Mouse (Mus musculus) limb, embryonic 14.5 days (tissue): ENCODE results near the gene H13. TPM values are rescaled to one million over a fixed set of nuclear protein-coding genes. Genes with fewer than 3 reads are reported as not detected.

Source experiments
- ATAC-seq: fragments of 200-750 bp; cut with Nextera tagmentation; 2 replicates; pipeline ENCODE4 v1.8.0; 2017; ENCODE audit warnings: low read depth, moderate number of reproducible peaks, moderate TSS enrichment; ENCODE audit not compliant: low FRiP score
- DNase-seq: peaks from one replicate; pipeline ENCODE4 v3.0.0-alpha.2; 2015; ENCODE audit warnings: low spot score
- H3K27ac ChIP-seq: fragments of 300-500 bp; sonication (generic); replicated peaks from 2 replicates; pipeline ENCODE4 v1.5.1; 2014; ENCODE audit warnings: low read depth, mild to moderate bottlenecking, low read length, moderate library complexity, mixed read lengths
- H3K27me3 ChIP-seq: fragments of 300-500 bp; sonication (generic); 2 replicates; pipeline ENCODE4 v1.6.1; 2014; ENCODE audit warnings: low read length, mixed read lengths; ENCODE audit not compliant: control insufficient read depth, insufficient read depth
- H3K36me3 ChIP-seq: fragments of 300-500 bp; sonication (generic); 2 replicates; pipeline ENCODE4 v1.6.1; 2014; ENCODE audit warnings: mild to moderate bottlenecking, low read length, moderate library complexity, mixed read lengths; ENCODE audit not compliant: control insufficient read depth, insufficient read depth
- H3K4me1 ChIP-seq: fragments of 300-500 bp; sonication (generic); 2 replicates; pipeline ENCODE4 v1.6.1; 2014; ENCODE audit warnings: antibody characterized with exemption, low read length, mixed read lengths; ENCODE audit not compliant: control insufficient read depth, insufficient read depth
- H3K4me2 ChIP-seq: fragments of 300-500 bp; sonication (generic); replicated peaks from 2 replicates; pipeline ENCODE4 v1.6.1; 2014; ENCODE audit warnings: low read depth, mild to moderate bottlenecking, low read length, moderate library complexity; ENCODE audit not compliant: severe bottlenecking
- H3K4me3 ChIP-seq: fragments of 300-500 bp; sonication (generic); replicated peaks from 2 replicates; pipeline ENCODE4 v1.5.1; 2014; ENCODE audit warnings: low read length
- H3K9ac ChIP-seq: fragments of 300-500 bp; sonication (generic); 2 replicates; pipeline ENCODE4 v1.6.1; 2014; ENCODE audit warnings: mild to moderate bottlenecking, low read depth, low read length, moderate library complexity; ENCODE audit not compliant: severe bottlenecking
- H3K9me3 ChIP-seq: fragments of 300-500 bp; sonication (generic); 2 replicates; pipeline ENCODE4 v1.6.1; 2016; ENCODE audit warnings: low read length; ENCODE audit not compliant: control insufficient read depth
- POLR2A ChIP-seq: fragments of 200-500 bp; IDR thresholded peaks from 2 replicates; pipeline ENCODE4 v1.8.0; 2012; ENCODE audit warnings: inconsistent platforms, mild to moderate bottlenecking, moderate library complexity, borderline replicate concordance; ENCODE audit not compliant: insufficient read depth, insufficient read length; ENCODE audit errors: extremely low read depth
- WGBS: fragments of 180-500 bp; shearing (Covaris S2); extraction: QIAGEN DNeasy Blood & Tissue Kit; methylation state at CpG from one replicate; pipeline ENCODE4 v1.1.7; 2014; 5-methylcytosine and 5-hydroxymethylcytosine counted together
- polyA plus RNA-seq, 2 experiments: library from polyadenylated mRNA; depleted of rRNA in 1 of 2; stranded (reverse) in 1 of 2; unstranded in 1 of 2; fragments of >200 nt; fragmentation: Nextera tagmentation in 1 of 2; extraction: Ambion mirVana in 1 of 2; gene quantifications; 2 replicates each; pipeline versions ENCODE4 v1.2.1 to v1.2.3; 2012 to 2014

H13 gene
- polyA plus RNA-seq, 2 experiments = 148 to 151 TPM

- Histone ChIP-seq H3K4me1 (peaks cover 3% of the 10 kb centered on the region), H3K9ac (peak overlapping the region; percentile 25; the same call in 1 of the 2 replicates), H3K4me3 (no peak overlapping the region), H3K4me2 (peak overlapping the region; percentile 24; the same call in 1 of the 2 replicates), H3K27ac (no peak overlapping the region), H3K27me3 (no peaks in the 10 kb centered on the region), H3K36me3 (peaks cover 71% of the 10 kb centered on the region), H3K9me3 (no peaks in the 10 kb centered on the region)
- ATAC-seq (peak; percentile 60), DNase-seq (peak; percentile 82)
- 17% methylated on average over 9 of the region's 9 CpGs for WGBS
- TF ChIP-seq POLR2A = 0 out of 2 replicates have a peak, but pooled peaks have one; percentile 16
Observed at GRCm38 (mm10) chr2:152693233-152693632, 24.0 kb downstream of the H13 start.

GRCm38 (mm10) chr2:152693735-152694134, 24.5 kb downstream of the H13 start:
- WGBS = 79% methylated on average over 13 of the region's 13 CpGs
- Histone ChIP-seq H3K4me3 (no peak overlapping the region), H3K4me1 (peaks cover 3% of the 10 kb centered on the region), H3K27me3 (no peaks in the 10 kb centered on the region), H3K9ac (peak overlapping the region; percentile 25; the same call in 1 of the 2 replicates), H3K4me2 (peak overlapping the region; percentile 24; the same call in 1 of the 2 replicates), H3K27ac (no peak overlapping the region), H3K36me3 (peaks cover 71% of the 10 kb centered on the region), H3K9me3 (no peaks in the 10 kb centered on the region)
- TF ChIP-seq POLR2A = no peak
- no peak for ATAC-seq
- no peak for DNase-seq

GRCm38 (mm10) chr2:152694708-152695107, 25.4 kb downstream of the H13 start:
- no peak overlapping the region for H3K4me2 ChIP-seq
- peaks cover 3% of the 10 kb centered on the region for H3K4me1 ChIP-seq
- peaks cover 71% of the 10 kb centered on the region for H3K36me3 ChIP-seq
- no peak overlapping the region for H3K4me3 ChIP-seq
- no peak overlapping the region for H3K27ac ChIP-seq
- ATAC-seq = no peak
- DNase-seq = no peak
- H3K9ac ChIP-seq = no peak overlapping the region
- WGBS = 81% methylated on average over 7 of the region's 7 CpGs
- no peaks in the 10 kb centered on the region for H3K9me3 ChIP-seq
- no peak for TF ChIP-seq POLR2A
- H3K27me3 ChIP-seq = no peaks in the 10 kb centered on the region

GRCm38 (mm10) chr2:152696016-152696415, 26.8 kb downstream of the H13 start:
- WGBS = 30% methylated on average over 10 of the region's 10 CpGs
- TF ChIP-seq POLR2A = no peak
- Histone ChIP-seq H3K27ac (no peak overlapping the region), H3K27me3 (no peaks in the 10 kb centered on the region), H3K9ac (peak overlapping the region; percentile 53), H3K4me2 (no peak overlapping the region), H3K36me3 (peaks cover 76% of the 10 kb centered on the region), H3K4me3 (no peak overlapping the region), H3K9me3 (no peaks in the 10 kb centered on the region), H3K4me1 (peaks cover 3% of the 10 kb centered on the region)
- ATAC-seq (no peak), DNase-seq (no peak)

GRCm38 (mm10) chr2:152696476-152697164, 27.4 kb downstream of the H13 start:
- no peaks in the 10 kb centered on the region for H3K9me3 ChIP-seq
- ATAC-seq = peak; percentile 78
- WGBS = 38% methylated on average over 20 of the region's 20 CpGs
- no peak overlapping the region for H3K4me3 ChIP-seq
- peak; percentile 89 for DNase-seq
- peak overlapping the region; percentile 53 for H3K9ac ChIP-seq
- TF ChIP-seq POLR2A = no peak
- H3K4me1 ChIP-seq = peaks cover 3% of the 10 kb centered on the region
- H3K27me3 ChIP-seq = no peaks in the 10 kb centered on the region
- H3K27ac ChIP-seq = peak overlapping the region; percentile 66
- H3K4me2 ChIP-seq = no peak overlapping the region
- peaks cover 81% of the 10 kb centered on the region for H3K36me3 ChIP-seq

- Histone ChIP-seq H3K36me3 (peaks cover 98% of the 10 kb centered on the region), H3K9ac (no peak overlapping the region), H3K4me3 (no peak overlapping the region), H3K4me2 (no peak overlapping the region), H3K27me3 (no peaks in the 10 kb centered on the region), H3K27ac (no peak overlapping the region), H3K9me3 (no peaks in the 10 kb centered on the region), H3K4me1 (peaks cover 9% of the 10 kb centered on the region)
- no peak for DNase-seq
- TF ChIP-seq POLR2A = no peak
- ATAC-seq = no peak
- WGBS = 93% methylated on average over 10 of the region's 10 CpGs
Observed at GRCm38 (mm10) chr2:152700138-152700537, 30.9 kb downstream of the H13 start.
